Mouse (Mus musculus) heart, adult 18-20 months (tissue): ENCODE measurements at regions not wholly inside any gene's neighbourhood (a gene's known extent, or its start where the extent isn't known, plus 50 kb on each side); places are given as distances from the start of the nearest gene placed in this dataset.

Experiments
- DNase-seq, 2 experiments: peaks; one replicate each; pipeline ENCODE4 v3.0.0; 2021 to 2022; ENCODE audit warnings: mixed read lengths in 1 of 2

DNA sequence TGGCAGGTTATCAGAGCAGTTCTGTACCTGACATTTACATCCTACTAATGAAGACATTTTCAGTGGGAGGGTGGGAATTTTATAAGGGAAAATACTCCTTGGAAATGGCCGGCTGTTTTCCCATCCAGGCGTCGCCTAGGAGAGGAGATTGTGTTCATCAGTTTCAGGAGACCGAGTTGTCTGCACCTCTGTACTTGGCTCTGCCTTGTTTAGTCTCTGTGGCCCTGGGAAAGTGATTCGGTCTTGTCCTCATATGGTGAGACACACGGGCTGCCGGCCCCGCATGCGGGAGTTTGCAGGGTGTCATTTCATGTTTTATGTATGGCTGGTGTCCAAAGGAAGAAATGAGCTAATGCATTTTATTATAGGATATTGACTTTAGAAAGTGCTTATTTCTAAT lies 287.9 kb downstream of the Cd109 start:
- DNase-seq: no peak

DNA sequence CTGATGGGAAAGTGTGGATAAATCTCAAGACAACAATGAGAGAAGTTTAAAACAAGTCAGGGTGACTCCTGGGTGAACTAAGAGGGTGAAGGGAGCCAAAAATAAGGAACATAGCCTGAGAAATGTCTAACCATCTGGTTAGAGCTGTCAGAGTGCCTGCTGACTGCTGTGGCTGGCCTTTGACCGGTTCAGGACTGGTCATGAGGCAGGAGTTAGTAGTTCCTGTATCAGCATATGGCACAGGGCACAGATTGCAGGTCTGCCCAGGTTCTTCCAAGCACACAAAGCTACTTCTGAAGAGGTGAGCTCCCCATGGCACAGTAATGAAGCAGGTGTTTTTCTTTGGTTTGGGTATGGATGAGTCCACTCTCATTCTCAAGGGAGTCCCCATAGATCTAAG lies 302.0 kb downstream of the Cd109 start:
- no peak for DNase-seq

DNA sequence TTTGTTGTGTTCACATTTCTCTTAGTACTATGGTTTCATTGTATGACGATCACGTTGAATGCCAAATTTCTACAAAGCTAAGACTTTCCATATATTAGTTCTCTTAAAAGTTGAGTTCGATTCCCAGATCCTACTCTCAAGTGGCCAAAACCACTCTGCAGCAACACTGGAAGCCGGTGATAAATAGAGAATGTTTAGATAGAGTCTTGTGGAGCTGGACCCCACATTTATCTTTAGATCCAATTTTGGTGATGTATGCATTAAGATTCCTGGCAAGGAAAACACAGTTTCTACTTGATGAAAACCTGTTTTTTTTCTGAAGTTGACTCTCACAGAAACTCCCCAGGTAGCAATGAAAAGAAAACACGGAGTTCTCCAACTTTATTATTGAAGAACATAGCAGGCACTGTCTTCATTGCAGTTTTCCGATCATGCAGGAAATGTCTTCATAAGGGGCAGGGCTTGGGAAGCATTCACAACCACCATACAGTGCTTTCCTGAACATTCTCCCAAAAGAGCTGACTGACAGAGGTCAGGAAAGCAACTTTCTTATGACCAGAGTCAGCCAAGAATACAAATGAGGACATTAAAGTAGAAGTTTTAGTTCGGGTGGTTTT lies 310.7 kb downstream of the Cd109 start:
- no peak for DNase-seq

DNA sequence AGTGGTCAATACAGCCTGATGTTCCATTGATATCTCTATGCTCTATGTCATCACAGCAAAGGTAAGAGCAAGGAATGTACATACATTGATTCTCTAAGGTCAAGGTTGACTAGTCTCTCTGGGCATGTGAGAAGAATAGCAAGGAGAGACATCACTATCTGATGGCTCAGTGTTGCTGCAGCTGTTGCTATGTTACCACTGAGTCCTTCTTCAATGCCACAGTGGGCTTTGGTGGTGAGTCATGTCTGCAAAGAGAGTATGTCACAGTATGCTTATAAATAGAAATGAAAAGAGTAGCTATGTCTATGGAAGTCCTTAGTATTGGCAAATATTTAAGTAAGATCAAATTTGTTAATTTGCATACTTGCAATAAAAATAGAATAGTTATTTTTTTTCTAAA lies 326.3 kb downstream of the Cd109 start:
- DNase-seq: no peak

DNA sequence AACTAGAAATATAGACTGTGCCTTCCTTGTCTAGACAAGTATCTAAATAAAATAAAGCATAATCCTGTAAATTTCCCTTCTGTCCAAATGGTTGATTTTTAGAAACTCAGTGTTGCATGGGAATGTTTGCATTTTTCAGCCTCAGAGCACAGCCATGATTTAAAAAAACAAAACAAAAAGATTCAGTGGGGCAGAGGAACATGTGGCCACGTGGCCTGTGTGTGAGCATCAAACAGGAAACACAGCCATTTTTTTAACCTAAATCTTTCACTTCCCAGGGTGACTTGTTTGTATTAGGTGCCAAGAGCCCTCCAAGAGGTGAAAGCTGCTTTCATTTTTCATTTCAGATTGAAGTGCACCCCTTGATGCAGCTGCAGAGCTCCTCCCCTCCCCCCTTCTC lies 349.5 kb downstream of the Cd109 start:
- no peak for DNase-seq

DNA sequence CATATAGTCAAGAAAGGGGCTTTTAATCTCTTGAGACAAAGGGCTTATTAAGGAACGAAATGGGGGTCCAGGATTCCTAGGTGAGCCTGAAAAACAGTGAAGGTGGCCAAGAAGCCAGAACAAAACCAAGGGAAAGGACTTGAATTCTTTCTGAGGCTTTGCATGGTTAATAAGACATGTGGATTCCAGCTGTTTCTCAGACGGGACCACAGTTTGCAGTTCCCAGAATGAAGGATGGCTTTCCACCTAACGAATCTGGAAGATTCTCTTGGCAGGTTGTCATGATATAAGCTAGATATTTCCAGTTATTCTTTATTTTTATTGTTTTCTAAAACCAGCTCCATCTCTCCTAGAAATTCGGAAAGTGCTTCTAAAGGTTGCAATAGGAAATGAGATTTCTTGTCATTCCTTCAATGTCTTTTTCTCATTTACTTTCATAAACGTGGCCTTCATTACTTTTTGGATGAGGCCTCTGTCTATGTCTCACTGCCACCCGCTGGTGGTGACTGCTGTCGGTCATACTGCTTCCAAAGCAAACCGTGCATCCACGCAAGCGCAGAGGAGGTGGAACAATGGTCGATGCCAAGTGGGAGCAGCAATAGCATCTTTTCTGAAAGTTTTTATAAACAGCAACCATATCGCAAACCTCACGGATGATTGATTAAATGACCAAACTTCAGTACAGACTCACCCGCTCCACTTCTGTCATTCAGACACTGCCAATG lies 350.0 kb downstream of the Cd109 start:
- no peak for DNase-seq

DNA sequence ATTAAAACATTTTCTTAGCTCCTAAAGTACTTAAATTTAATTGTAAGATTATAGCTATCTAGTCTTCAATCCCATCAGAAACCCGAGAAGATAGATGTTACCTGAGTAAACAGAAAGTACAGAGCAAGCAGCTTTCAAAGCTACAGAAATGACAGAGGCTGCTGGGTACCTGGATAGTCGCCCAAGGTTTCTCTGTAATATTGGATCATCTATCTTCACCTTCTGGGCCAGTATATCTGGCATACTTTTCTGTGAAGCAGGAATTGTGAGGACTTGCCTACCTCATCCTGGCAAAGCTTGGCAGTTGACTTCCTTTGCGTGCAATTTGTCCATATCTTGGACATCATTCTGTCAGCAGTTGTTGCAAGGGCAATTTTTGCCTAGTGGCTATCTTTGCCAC lies 356.4 kb downstream of the Cd109 start:
- DNase-seq: no peak

DNA sequence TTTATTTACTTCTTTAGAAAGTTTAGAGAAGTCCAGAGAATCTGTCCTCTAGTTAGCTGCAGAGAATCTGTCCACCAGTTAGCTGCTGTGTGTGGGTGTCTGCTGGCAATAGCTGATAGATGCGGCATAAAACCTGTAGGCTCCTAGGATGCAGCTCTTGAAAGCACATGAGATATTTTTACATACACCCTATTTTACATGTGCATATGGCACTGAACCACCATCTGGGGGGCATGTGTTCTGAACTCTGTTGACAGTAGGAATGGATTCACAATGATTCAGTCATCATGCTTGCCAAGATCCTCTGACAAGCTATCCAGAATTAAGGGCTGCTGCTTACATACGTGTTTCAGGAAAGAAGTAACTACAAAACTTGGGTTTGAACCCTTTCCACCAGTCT lies 368.4 kb downstream of the Cd109 start:
- no peak for DNase-seq

DNA sequence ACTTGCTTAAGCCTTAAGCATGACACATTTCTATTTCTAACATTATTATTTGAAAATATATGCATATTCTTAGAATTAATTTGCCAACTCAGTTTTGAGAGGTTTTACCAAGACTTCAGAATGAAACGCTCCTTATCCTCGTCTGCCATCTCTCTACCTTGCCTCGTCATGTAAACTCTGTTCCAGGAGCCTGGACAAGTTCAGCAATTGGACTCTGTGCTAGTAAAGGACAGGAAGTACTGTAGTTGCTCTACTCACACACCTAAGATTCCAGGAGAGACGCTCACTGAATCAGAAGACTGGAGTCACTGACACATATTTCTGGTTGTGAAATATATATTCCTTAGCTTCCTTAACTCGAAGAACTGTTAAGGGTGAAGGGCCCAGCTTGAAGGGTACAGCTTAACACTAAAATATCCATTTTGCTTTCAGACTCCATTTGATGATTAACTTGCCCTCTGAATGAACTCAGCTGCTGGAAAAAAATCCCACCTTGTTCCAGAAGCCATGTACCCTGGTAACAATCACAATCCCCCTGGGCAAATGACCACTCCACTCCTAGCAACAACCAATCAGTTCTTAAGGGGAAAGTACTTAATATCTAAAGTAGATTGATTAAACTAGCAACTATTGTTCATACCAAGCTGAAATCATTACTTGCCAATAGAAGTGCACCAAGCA lies 370.0 kb downstream of the Cd109 start:
- no peak for DNase-seq

DNA sequence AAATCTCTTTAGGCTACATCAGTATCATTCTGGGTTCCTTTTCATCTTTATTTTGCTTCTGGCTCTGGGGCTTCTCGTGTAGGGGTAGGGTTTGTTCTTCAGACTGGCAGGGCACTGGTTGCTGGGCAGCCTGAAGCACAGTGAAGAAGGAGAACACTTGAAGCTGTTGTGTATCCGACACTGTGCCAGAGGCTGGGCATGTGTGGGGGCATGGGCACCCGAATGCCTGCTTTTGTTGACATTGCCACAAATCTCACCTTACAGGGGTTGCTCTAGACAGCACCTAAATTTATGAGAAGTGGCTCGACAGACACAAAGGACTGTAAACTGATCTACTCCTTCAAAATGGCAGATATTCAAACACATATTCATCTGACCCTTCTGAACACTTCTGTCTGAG lies 376.0 kb downstream of the Cd109 start:
- no peak for DNase-seq

DNA sequence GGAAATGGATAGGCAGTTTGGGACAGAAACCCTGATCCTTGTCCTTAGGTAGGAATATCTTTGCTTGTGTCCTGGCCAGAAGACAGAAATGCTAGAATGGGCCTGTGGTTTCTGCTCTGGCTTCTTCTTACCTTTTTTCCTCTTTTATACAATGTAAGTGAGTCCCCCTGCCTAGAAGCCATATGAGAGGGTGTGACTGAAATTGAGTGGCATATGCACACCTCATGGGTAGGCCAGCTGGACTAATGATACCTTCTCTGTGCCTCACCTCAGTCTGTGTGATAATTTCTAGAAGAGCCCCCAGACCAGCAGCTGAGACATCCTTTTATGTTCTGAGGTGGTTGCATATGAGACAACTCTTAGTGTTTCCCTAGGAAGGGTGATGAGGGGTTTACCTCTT lies 385.7 kb downstream of the Cd109 start:
- DNase-seq: no peak

DNA sequence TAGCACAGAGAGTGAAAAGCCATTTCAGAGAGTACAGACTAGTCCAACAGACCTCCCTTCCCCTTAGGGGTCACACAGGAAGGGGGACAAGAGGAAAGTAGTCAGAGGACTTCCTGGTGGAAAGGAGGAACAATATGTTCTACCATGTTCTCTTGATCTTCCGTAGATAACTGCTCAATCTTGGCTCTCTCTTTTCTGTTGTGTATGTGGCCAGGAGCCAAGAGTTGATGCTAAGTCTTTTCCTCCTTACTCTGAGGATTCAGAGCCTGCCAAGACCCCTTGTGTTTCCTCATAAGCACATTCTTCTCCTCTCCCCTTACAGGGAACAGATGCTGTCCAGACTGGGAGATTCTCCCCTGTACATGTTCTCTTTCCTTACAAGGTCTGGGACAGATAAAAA lies 386.6 kb downstream of the Cd109 start:
- DNase-seq: peak in 1 of 2 experiments; percentile 33

DNA sequence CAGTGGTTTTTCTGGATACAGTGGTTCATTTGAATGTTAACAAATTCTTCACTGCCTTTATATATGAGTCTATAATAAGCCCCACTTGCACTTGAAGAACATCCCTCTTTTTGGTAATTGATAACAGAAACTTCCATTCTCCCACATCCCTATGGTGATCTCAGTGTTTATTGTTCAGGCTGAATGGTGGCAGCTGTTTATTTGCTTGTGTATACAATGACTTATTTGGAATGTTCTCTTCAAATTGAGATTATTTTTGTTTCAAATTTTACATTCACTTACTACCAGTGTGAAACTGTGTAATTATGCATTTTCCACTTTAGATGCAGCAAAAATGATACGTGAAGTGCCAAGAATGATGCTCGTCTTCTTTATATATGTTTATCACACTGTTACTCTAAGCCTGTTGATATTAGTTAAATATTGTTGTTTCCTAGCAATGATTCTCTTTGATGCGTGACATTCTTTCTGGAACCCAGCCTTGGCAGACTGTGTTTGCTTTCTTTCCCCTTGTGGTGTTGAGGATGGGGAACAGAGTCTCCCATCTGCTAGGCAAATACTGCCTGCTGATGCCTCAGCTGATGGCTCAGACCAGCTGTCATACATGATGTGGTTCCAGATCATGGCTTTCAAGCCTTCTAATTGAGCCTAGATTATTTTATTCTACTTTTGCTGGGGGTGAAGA lies 389.1 kb downstream of the Cd109 start:
- DNase-seq: no peak

DNA sequence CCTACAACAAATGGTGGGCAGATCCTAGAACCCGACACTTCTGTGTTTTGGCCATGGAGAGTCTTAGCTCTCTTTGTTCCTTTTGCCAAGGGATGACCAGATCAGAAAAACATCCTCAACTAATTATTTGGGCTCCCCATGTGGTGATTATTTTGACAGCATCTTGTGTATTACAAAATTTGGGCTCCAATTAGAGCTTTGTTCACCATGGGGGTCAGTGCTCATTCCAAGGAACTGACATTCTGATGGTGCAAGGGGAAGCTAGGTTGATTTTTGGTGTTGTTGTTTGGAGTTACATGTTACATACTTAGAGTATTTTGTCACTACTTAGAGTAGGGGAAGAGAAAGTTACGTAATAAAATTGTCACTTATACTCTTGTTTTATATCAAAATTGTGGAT lies 406.9 kb downstream of the Cd109 start:
- DNase-seq: no peak

DNA sequence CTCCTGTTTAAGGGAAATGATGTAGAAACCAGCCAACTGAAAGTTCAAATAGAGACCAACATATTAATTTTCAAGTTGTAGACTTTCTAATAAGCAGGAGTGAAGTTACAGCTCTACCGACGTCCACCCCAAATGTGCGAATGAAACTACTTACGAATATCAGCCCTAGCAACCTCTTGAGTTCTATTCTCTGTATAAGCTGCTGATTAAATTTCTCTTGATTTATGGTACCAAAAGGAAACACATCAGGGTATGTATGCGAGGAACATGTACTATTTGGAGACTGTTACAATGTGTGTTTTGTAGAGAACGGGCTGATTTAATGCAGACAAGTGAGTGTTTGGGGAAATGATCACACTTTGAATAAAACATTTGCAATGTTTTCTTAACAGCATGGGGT lies 412.9 kb downstream of the Cd109 start:
- no peak for DNase-seq

DNA sequence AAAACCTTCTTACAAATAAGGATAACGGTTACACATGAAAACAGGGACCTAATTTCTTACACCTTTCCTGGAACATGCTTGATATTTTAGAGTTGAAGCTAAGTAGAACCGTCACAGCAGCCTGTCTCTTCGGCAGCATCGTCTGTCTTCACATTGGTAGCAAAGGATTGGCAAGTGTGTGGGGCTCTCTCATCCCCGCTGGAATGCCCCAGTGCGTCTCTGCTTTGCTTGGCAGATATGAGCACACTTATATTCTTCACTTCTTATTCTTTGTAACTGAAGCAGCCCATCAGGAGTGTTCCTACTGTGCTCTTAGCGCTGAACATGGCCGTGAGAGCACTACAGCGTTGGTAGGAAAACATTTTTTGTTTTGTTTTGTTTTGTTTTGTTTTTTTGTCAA lies 414.1 kb downstream of the Cd109 start:
- no peak for DNase-seq

DNA sequence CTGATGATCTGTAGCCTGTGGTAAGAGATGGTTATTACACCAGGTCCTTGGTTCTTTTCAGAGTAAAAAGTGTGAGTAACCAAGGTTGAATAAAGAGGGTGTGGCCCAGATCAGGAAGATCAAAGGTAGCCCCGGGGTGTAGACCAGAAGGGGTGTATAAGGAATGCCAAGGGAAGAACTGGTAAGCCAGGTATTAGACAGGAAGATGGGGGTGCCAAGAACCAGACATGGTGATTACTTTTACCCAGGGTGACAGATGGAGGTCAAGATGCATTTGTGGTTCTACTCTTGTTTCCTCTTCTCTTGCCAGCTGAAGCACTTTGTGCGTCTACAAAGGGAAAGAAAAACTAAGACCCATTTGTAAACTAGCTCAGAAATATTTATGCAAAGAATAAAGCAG lies 420.3 kb downstream of the Cd109 start:
- DNase-seq: no peak

DNA sequence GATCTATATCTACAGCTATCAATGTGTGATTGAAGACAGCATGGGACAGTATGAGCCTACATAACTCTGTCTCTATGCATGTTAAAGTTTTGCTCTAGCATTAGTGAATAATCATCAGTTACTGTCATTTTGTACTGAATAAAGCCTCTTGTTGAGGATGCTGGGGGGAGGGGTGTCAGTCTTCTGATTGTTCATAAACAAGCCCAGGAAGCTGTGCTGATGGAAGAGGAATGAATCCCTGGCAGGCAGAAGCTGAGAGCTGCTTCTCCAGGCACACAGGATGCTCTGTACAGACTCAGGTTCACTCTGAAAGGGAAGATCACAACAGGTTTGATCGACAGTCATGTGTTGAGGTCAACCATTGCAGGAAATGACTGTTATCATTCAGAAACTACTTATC lies 421.7 kb downstream of the Cd109 start:
- no peak for DNase-seq

DNA sequence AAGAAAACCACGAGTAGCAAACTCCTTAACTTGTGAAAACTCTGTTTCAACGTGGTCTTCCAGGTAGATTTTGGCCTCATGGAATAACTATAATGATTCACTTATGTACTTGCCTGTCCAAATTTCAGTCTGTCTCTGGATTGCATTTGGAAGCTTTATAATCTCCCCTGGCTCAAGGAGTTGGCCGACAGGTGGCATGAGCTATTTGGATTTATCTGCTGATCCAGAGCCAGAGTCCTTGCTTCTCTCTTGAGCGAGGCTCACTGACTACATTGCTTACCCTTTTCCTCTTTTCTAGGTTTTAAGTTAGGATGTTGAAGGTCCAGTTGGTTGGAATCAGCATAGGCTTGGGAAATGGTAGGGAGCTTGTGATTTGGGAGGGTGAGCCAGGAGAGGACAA lies 423.6 kb downstream of the Cd109 start:
- no peak for DNase-seq

DNA sequence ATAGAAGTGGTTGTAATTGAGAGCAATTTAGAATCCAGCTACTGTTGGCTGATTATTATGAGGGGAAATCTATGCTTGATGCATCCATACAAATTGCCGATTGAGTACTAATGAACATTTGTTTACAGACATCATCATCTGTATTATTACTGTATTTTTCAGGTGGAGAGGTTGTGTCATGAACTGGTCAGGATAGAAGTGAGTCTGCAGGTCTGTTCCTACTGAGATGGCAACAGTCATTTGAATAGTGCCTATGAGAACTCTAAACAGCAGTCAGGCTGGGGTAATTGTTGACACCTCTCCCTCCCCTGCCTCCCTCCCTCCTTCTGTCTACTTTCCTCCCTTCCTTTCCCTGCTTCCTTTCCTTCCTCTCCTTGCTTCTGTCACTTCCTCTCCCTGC lies 429.0 kb downstream of the Cd109 start:
- no peak for DNase-seq

DNA sequence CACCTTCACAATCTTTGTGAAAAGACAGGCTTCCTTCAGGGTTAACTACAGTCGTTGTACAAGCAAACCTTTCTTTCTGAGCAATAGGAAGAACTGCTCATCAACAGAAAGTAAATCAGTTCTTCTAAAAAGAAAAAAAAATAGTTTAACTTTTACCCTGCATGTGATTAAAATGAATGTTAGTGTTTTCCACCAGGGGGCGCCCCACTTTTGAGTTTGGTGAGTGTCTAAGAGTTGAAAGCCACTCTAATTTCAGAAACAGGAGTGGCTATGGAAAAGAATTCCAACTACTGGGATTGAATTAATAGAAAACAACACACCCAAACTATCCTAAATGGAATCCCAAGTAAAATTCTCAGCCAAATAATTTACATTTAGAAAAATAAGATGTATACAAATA lies 430.0 kb downstream of the Cd109 start:
- DNase-seq: peak; percentile 2 to 57

DNA sequence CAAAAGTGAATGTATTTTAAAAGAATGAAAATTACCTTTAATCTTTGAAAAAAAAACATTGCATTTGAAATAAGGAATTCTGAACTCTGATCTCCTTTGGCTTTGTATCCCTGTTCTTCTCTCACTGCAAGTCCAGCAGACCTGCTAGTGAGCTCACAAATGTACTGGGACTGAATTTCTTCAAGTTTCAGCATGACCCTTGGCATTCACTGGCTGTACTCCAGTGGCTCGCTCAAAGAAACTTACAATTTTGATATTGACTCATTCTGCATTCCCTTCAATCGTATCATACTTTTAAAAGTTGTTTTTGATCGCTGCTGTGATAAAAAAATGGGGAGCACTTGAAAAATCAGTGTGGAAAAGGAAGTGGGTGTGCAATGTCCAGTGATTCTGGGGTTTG lies 456.6 kb downstream of the Cd109 start:
- peak in 1 of 2 experiments; percentile 2 for DNase-seq

DNA sequence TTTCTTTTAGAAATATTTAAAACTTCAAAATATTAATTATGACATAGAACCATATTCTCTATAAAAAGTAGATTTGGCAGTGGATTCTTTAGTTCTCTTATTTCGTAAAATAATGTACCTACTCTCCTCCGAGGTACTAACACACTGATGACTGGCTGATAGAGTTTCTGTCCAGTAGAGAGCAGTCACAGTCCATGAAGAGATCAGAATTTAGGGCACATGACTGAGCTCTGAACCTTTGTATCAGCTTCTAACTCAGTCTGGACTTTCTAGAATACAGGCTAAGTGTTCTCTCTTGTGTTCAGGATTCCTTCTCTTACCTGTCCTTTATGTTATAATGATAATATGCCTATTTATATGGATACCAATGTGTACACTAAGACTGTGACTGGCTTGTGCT lies 494.3 kb downstream of the Cd109 start:
- DNase-seq: peak in 1 of 2 experiments; percentile 3
